Mouse (Mus musculus): Measurements from ENCODE around the gene Sorcs2.
A peak's percentile ranks its signal among the peaks of the same experiment; 100 is the strongest.

Gene Sorcs2

GRCm38 (mm10) chr5:36113696-36114095 is 284.2 kb downstream of the Sorcs2 start:
- no peak for DNase-seq

DNA sequence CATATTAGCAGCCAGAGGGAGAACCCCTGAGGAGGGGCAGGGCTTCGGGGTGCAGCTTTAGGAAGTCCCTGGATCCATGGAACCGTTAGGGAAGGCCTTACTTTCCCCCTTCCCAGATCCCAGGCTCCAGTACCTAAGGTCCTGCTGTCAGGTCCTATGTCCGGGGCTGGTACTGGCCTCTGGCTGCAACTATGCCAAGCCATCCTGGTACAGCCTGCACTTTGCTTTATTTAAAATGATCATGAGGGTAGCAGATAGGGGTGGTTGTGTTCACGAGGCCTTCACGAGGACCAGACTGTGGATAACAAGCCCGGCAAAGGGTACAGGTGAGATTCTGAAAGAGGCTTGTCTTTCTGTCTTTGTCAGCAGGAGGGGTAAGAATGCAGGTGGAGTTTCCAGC is 285.2 kb downstream of the Sorcs2 start:
- no peak for DNase-seq

DNA sequence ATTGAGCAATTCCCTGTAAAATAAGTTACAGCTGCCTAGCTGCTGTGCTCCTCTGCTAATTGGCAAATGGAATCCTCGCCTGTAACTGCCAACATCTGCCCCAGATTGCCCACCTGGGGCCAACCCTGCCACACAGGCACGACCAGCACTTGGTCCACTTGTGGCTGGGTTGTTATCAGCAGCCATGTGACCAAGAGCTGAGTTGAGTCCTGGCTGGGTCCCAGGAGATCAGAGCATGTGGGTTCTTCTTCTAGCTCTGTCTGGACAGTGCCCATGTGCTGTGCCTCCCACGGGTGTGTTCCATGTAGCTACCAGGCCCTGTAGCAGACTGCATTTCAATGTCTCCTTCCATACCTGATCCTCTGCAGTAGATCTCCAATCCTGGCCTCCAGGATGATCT is 286.4 kb downstream of the Sorcs2 start:
- DNase-seq = no peak

GRCm38 (mm10) chr5:36108339-36108887 is 289.5 kb downstream of the Sorcs2 start:
- no peak for DNase-seq

DNA sequence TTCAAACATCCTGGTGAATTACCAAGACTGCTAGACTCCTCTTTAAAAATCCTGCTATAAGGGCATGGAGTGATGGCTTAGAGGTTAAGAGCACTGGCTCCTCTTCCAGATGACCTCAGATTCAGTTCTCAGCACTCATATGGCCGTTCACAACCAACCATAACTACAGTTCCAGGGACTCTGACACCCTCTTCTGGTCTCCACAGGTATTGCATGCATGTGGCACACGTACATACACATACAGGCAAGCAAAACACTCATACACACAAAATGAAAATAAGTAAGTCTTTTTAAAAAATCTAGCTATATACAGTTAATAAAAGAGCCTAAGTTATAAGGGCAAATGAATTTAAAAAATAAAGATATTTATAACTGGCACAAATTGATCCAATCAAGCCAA is 294.5 kb downstream of the Sorcs2 start:
- no peak for DNase-seq

DNA sequence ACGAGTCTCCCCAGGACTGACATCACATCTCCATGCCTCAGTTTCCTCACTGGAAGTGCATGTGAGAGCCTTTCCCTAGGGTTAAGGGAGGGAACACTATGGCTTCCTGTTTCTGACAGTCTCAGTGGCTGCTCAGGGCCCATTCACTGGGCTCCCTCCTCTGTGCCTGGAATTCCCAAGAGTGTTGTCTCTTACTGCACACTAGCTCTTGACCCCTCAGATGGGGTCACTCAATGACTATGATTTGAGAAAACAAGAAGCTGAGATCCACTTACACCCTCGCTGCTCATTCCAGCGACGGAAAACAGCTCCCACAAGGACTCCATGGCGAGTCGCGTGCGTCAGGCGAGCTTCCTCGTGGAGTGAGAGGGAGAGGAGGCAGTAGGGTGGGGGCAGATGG is 296.8 kb downstream of the Sorcs2 start:
- DNase-seq = no peak

DNA sequence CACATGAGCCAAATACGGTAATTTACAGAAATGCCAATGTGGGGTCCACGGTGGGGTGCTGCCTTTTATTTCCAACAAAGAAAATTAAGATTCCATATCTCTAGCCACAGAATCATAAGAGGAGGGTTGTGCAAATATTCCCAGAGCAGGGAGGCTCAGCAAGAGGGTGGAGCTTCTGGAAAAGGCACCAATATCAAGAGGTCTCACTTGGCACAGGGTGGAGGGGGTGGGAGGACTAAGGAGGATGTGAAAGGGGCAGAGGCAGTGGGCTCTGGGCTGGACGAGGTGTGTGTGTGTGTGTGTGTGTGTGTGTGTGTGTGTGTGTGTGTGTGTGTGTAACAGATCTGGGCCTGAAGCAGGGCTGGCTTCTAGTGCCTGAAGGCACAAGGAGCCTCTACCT is 297.5 kb downstream of the Sorcs2 start:
- no peak for DNase-seq

DNA sequence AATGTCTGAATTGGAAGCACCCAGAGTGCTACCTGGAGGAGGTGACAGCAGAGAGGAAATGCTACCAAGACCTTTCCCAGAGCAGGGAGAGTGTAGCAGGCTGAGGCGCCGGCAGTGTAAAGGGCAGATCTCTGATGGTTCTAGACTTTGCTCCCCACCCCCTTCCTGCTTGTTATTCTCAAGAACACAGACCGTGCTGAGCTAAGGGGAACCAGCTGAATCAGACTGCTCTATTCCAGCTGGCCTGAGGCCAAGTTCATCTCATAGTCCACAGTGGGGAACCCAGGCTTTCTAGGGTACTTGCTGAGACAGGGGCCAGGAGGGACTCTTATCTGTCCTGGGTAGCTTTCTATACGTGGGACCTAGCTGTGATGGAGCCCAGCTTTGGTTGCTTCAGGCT is 298.3 kb downstream of the Sorcs2 start:
- no peak for DNase-seq

GRCm38 (mm10) chr5:36096046-36096445 is 301.9 kb downstream of the Sorcs2 start:
- DNase-seq = no peak

GRCm38 (mm10) chr5:36090036-36090435 is 307.9 kb downstream of the Sorcs2 start:
- peak; percentile 20 for DNase-seq

GRCm38 (mm10) chr5:36089243-36089642 is 308.7 kb downstream of the Sorcs2 start:
- peak; percentile 82 for DNase-seq

- DNase-seq = no peak
These were observed 311.0 kb downstream of the Sorcs2 start for GRCm38 (mm10) chr5:36086931-36087330.

- no peak for DNase-seq
These were observed 312.3 kb downstream of the Sorcs2 start for GRCm38 (mm10) chr5:36085621-36086020.

DNA sequence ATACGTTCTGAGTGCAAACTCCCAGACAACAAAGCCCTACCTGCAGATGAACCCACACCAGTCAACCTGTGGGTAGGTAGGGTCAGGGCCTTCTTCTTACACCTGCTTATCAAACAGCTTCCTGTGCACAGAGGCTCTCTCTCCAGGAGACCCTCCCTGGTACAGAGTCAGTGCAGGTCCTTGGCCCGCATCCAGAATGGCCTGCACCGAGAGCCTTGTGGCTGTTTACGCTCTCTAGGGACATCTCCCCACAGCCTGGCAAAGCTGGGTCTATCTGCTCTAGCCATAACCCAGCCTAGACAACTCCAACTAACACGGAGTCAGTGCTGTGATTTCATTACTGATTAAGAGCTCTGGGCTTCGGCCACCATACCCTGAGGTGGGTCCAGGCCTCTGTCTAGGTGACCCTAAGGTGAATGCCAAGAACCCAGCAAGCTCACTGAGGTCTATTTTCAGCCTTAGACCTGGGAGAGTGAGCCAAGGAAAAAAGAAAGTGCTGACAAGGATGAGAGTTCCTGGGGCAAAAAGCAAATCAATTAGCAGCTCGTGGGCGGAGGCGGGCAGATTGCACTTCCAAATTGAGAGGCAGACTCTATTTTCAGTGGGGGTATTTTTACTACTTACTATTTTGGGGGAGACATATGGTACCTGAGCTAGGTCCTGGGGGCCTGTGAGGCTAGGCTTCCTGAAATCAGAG is 313.9 kb downstream of the Sorcs2 start:
- no peak for DNase-seq

DNA sequence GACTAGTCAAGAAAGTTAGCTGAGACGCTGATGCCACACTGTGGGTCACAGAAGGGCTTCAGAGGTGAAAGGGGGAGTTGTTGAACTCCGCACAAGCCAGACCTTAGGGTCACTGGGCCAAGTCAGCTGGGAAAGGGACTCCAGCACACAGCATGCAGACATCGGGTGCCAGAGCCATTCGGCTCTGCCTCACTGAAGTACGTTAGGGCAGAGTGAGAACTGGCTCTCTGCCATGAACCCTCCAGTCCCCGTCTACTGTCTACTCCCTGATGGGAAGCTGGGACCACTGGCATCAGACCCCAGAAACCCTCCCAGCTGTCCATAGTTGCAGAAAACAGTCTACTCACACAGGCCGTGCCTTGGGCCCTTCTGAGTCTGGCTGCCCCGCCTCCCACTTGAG is 316.9 kb downstream of the Sorcs2 start:
- DNase-seq = no peak

GRCm38 (mm10) chr5:36075172-36076074 is 322.5 kb downstream of the Sorcs2 start:
- no peak for DNase-seq

GRCm38 (mm10) chr5:36069503-36070360 is 328.2 kb downstream of the Sorcs2 start:
- no peak for DNase-seq

- DNase-seq = no peak
These were observed 330.2 kb downstream of the Sorcs2 start for GRCm38 (mm10) chr5:36067651-36068181.

DNA sequence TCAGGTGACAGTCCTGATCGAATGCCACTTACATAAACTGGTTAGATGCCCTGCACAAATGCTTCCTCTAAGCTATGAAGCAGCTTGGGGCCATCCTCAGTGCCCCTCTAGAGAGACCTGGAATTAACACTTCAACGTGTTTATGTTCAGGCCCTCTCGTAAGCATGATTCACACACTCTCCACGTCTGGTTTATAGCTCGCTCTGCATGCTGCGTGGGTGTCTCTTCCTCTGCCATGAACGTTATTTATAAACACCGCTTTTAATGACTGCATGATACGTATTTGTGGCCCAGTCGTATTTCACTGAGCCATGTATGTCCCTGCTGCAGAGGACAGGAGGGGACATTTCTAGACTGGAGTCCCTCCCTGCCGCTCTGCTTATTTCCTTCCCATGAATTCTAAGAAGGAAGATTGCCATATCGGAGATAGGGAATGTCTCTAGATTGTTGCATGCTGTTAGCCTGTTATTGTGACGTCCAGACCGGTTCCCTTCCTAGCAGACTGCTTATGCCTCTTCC is 340.1 kb downstream of the Sorcs2 start:
- no peak for DNase-seq

DNA sequence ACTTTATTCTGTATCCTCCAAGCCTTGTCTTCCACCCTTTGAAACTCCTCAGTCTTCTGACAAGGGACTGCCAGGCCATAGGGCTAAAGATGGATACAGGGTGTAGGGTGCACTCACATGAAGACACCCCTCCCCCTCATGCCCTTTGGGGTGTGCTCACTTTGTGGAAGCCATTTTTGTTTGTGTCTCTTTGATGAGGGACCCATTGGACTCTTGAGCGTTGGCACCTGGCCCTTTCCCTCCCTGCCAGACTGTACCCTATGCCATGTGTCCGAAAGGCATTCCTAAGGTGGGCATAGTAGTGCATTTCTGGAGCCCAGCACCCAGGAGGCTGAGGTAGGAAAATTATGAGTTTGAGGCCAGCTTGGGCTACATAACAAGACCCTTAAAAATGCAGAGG is 341.0 kb downstream of the Sorcs2 start:
- DNase-seq = no peak

DNA sequence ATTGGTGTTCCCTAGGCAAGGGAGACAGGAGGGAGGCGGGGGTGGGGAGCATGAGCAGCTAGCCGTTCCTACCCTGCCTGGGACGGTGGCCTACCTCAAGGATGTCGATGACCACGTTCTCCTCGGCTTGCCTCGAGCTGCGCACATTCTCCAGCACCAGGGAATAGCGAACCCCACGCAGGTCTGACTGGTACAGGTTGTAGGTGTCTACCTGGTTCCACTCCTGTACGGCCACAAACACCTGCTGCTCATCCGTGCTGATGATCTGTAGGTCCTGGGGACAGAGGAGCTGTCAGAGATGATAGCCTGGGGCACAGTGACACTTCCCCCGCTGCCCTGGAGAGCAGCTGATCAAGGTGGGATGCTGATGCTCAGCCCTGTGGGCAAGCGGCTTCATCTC is 342.1 kb downstream of the Sorcs2 start:
- no peak for DNase-seq

DNA sequence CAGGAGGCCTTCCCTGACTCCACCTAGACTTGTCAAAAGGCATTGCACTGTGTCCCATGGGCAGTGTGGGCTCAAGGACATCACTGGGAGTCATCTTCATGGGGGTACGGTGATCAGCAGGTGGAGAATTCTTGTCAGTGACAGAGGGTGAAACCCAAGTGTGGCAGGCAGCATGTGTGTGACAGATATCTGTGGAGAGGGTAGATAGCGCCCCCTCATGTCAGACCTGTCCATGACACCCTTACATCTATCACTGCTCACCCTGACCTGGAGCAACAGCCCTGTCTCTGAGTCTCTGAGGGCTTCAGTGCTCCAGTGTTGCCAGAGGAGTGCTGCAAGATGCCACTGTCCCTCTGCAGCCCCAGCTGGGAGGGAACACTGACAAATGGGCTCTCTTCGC is 343.4 kb downstream of the Sorcs2 start:
- no peak for DNase-seq

- no peak for DNase-seq
These were observed 354.8 kb downstream of the Sorcs2 start for GRCm38 (mm10) chr5:36043154-36043553.

Measured in thymus, postnatal 14 days (tissue).